Mouse (Mus musculus) right cerebral cortex, postnatal 25 days (tissue): ENCODE measurements around the gene Zfp266.
"Not testable (repeated sequence)": the region's sequence is repeated elsewhere in the genome, so short reads cannot be mapped to it uniquely, and the experiment has no call there.

Experiments
- DNase-seq: peaks from one replicate; pipeline ENCODE4 v3.0.0; 2022

Gene Zfp266

DNA sequence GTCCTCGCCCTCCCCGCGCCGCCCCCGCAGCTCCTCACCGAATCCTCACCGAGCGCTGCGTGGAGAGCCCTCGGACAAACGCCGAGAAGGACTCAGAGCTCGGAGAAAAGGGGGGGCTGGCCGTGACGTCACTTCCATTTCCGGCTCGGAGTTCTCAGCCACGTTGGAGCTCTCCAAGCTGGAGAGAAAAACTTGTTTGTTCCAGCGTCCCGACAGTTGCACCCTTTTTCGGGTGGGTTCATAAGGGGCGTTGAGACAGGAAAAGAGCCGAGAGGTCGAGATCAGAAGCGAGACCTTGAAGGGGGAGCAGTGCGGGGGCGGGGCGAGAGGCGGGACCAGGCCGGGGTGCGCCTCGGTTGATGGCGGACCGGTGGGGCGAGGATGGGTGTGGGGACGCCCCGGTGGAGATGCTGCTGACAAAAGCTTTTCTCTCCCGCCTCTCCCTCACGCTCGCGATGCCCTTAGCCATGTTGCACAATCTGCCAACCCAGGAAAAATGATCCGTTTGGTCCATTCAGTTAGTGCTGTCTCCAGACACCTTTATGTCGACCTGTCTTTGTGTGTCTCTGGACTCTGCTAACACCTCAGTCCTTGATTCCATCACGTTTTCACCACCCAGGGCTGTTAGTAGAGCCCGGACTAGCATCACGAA is at the start of gene Zfp266:
Gene Zfp266 (minus strand): TSS at position 112 of the 652 bp plus-strand sequence.
- peak; percentile 92 for DNase-seq

DNA sequence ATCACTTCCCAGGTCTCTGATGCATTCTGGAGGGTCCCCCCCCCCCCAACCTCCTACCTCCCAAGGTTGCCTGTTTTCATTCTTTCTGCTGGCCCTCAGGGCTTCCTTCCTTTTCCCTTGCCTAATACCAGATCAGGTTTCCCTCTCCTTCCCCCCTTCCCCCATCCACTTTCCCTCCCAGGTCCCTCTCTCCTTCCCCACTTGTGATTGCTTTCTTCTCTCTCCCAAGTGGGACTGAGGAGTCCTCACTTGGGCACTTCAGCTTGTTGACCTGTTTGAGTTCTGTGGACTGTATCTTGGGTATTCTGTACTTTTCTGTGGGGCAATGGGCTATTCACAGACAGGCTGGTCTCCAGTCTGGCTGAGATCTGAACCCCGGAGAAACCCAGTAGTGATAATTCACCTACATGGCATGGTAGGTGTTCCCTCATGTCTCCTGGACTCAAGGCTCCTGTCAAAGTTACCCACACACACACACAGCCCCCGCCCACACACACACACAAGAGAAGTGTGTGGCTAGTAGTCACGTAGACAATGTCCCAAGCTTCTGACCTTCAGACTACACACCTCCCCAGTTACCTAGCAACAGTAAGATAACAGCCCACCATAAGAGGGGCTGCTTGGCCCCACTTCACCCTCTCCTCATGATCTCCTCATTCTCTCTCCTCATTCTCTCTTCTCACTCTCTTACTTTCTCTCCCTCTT is 44.3 kb upstream of the Zfp266 start:
- DNase-seq, result not testable (repeated sequence)

DNA sequence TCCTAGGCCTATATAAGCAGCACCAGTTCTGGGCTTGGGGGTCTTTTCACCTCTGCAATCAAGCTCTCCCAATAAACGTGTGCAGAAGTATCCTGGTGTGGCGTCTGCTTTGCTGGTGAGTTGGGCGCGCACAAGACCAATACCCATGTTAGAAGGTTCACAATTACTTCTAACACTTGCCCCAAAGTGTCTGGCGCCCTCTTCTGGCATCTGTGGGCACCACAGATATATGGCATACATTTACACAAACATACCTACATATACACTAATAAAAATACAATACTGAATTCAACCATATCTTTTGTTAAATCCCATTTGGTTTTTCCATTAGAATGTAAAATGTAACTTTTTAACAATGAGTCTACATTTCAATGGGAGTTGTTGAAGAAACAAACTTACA is 41.0 kb upstream of the Zfp266 start:
- DNase-seq, result no peak

DNA sequence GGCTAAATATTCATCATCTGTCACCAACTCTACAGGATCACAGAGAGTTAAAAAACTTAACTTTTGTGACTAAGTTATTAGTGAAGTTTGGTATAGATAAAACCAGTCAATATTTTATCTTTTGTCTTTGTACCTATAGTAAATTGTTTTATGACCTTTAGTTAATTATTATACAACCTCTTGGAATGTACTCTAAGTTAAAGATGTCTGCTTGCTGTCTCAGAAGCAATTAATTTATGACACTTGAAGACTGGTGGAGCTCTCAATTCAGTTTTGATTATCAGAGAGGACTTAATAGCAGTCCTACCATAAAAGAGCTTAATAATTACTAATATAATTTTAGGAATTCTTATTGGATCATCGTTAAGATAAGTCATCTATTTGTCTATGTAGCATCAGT is 31.5 kb upstream of the Zfp266 start:
- DNase-seq, result no peak

DNA sequence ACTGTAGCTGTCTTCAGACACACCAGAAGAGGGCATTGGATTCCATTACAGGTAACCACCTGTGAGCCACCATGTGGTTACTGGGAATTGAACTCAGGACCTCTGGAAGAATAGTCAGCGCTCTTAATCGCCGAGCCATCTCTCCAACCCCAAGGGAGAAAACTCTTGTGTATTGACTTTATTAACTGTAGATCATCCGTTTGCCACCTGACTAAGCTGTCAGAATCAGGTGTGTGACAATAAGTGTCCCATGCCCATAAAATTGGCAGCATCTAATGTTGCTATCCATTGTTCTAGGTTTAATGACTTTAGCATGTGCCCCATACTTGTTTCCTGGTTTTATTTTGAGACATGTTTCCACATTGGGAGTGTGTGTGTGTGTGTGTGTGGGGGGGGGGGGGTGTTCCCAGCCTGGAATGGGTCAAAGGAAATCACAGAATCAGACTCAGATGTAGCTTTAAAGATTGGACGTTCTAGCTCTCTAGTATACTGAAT is 30.6 kb upstream of the Zfp266 start:
- DNase-seq, result no peak

DNA sequence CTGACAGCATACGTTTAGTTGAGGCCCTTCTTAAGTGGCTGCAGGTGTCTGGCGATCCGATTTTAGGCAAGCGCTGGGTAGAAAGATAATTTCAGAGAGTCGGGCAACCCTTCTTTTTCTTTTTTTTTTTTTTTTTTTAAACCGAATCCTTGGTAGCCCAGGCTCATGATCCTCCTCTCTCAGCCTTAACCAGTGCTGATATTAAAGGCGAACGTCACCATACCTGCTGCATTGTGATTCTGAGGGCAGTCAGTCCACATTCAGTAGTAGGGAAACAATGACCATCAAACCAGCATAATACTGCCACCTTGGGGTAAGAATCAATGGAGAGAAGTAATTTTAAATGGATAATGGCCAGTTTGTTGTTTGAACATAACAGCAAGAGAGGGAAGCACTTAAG is 23.9 kb upstream of the Zfp266 start:
- DNase-seq, result no peak

DNA sequence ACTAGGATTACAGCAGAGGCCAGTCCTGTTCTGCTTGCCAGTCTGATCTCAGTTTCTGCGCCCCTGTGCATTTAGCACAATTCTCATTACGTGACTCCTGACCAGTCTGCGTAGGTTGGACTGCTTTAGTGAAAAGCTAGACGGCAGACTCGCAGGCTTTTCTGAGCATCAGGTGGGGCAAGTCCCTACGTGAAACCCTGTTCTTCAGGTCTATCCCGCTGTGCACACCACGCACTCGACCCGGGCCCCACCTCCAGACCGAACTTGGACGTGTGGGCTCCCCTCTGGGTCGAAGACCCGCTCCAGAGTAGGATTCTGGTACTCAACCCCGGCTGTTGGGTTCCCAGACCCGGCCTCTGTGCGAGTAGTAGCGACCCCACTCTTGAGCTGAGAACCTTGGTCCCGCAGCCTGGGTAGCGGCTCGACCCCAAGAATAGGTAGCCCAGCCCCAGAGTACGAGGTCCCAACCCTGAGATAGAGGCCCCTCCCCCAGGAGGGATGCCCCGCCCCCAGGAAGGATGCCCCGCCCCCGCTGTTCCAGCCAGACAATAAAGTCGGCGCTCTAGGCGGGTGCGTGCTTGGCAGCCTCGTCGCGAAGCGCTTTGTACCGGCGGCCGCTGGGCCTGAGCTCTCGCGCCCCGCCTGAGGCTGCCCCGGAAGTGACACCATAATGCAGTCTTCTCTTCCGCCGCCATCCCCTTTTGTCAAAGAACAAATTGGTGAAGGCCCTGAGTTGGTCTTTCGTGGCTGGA is 23.0 kb upstream of the Zfp266 start:
- DNase-seq, result peak; percentile 72

DNA sequence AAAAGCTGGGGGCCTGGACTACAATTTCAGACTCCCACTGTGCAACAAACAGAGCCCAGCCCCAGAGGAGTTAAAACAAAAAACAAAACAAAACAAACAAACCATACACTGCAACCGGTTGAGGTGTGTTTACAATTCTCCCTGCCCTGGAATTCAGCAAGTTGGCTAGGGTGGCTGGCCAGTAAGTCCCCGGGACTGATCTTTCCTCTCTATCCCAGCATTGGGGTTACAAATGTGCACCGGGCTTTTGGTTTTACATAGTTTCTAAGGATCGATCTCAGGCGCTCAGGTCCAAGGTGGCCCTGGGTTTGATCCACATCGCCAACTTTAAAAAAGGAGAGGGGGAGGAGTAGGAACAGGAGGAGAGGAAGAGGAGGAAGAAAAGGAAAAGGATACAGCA is 22.3 kb upstream of the Zfp266 start:
- no peak for DNase-seq

DNA sequence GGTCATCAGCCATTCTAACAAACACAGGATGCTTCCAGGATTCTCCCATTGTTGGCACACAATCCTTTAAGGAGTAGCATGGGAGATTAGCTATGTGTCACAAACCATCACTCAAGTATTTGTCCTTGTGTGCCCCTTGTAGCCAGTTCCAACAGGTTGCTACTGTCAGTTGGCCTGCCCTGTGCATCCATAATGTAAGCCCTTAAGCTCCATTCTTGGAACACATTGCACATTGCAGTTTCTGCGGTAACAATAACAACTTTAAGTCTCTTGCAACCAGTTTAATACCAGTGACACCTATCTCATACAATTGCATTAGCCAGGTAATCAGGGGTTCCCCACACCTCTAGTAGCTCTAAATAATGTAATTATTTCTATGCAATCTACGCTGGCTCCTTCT is 15.4 kb upstream of the Zfp266 start:
- DNase-seq, result no peak

DNA sequence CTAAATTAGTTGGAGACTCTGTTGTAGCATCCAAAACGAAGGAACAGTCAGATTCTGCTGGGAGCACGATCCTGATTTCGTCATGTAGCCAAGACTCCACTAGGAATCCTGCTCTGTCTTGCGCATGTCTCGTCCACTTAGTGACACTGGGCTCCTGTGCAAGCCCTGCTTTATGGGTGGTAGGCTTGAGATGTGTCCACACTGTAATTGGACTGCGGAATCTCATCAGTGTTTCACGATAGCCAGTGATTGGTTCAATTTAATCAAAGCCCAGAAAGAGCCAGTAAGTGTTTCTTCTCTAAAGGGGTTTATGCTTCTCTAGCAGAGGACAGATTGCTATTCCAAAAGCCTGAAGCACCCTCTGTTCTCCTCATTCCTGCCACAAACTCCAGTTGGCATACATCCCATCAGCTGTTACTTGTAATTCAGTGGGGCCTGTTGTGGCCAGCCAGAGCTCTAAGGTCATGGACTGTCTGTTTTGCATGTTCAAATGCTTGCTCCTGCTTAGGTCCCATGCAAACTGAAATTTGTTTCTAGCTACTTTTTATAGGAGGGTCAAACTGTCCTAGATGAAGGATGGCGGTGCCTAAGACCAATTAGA is 13.2 kb upstream of the Zfp266 start:
- no peak for DNase-seq

DNA sequence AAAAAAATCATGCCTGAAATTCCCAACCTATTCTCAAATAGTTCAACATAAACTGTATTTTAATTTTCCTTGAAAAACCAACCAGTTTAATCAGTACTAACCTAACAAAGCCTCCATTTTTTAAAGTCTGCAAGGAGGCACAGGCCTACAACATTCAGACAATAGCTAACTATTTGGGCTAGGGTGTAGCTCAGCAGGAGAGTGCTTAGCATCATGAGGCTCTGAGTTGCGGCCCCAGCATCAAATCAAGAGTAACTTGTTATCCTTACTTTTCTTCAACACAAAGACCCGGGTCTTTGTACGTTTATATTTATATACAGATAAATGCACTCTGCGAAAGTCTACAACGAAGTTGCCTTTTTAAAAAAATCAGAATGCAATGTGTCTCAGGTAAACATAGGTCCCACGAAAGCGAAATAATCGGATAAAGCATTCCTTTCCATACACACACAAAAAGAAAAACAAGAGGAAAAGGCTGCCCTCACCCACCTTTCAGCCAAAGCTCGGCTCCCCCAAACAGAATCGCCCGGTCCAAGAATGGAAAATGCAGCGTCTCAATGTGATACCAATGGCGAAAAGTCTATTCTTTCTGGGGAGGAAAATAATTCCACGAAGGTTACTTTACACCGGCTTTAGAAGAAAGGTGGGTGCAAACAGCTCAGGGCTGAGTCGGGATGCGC is 546 bp downstream of the Zfp266 start:
- no peak for DNase-seq

DNA sequence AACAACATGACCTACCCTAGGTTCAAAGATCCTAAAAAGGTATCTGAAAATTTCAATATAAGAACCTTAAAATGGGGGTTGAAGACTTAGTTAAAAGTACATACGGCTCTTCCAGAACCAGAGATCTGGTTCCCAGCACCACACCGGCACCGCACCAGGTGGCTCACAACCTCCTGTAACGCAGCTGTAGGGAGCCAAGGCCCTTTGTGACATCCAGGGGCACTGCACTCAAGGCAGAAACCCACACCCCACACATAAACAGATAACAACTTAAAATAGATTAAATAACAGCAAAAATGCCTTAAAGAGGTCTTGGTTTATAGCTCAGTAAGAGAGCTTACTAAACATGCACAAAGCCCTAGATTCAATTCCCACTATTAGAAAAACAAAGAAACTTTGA is 1.3 kb downstream of the Zfp266 start:
- DNase-seq, result no peak

DNA sequence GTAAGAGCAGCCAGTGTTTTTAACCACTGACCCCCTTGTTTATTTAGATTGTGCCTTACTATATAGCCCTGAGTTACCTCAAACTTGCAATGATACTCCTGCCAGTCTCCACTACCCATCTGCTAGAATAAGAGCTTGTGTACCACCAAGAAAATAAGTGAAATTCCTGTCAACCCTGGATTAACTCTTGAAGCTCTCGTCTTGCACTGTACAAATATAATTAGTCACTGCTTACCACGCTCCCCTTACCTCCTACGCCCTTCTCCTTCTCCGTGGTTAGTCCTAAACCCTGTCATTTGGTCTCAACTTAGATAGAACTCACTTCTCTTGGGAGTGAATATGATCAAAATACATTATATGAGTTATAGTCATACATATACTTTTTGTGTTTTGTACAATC is 2.5 kb downstream of the Zfp266 start:
- no peak for DNase-seq

DNA sequence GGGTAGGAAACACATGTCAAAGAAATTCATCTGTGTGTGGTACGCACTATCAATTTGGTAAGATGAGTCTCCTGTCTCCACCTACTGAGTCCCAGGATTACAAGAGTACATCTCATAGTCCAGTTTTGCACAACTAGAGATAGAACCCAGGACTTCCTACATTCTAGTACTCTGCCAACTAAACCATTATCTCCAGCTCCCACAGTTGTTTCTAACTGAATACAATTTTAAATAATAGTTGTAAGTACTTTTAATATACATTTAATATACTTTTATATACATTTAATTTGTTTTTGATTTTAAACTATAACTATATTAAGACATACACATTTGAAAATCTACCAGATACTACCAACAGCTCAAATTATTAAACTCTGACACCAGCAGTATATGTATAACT is 3.5 kb downstream of the Zfp266 start:
- DNase-seq, result no peak

DNA sequence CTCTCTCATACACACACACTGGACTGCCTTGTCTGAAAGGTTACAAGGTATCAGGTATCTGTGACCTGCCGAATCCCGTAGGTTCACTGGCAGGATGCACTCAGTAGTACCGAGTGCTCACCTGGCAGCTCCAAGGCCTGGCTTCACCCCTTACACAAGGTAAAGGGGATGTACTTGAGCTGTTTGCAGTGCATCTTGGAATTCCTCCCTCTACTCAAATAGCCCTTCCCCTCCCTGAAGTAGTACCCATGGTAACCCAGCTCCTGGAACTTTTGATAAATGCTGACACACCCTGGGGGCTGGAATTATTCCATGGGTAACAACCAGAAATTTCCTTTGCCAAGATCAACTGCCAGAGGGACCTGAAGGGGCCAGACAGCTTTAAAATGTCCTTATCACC is 7.2 kb downstream of the Zfp266 start:
- no peak for DNase-seq

DNA sequence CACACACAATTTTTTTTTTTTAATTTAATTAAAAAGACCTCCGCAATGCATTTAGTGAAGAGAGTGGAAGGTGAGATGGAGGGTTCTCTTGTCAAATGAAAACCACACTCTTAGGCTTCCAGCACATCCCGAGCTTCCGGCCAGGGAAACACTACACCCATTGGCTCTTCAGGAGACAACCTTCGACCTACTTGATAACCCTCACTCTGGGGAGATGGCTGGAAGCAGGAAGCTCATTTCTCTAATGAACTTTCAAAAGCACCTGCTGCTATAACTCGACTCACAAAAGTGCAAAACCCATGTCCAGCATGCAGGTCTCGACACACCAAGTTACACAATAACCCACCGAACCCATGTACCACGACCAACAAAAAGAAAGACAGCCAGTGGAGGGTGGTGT is 8.5 kb downstream of the Zfp266 start:
- no peak for DNase-seq

DNA sequence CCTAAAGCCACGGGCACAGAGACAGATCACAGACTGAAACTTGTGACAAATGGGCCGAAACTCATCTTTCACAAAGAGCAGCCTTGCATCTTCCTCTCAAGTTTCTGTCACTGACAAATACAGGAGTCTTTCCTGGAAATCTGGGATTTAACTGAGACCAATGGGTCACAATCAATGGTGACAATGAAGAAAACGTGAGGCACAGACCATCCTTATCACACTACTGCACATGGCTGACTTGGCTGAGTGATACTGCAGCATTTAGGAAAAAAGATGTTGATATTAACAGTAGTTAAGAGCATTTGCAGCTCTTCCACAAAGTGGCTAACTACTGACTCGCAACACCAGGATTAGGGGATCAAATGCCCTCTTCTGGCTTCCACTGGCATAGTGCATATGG is 9.6 kb downstream of the Zfp266 start:
- DNase-seq, result no peak

DNA sequence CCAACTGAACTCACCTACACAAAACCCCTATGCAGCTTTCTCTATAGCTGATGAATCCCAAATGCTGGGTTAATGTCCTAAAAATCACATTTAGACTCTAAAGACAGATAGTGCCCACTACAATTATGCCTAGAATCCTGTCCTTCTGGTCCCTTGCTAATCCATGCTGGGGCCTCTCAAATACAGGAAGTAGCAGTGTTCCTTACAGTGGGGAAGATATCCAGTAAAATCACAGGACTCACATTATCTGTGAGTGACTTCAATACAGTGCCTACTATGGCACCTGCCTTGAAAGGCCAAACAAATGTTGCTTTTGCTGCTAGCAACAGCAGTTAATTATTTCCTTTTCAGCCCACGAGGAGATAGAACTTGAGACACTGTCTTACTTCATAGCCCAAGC is 10.9 kb downstream of the Zfp266 start:
- DNase-seq, result no peak

DNA sequence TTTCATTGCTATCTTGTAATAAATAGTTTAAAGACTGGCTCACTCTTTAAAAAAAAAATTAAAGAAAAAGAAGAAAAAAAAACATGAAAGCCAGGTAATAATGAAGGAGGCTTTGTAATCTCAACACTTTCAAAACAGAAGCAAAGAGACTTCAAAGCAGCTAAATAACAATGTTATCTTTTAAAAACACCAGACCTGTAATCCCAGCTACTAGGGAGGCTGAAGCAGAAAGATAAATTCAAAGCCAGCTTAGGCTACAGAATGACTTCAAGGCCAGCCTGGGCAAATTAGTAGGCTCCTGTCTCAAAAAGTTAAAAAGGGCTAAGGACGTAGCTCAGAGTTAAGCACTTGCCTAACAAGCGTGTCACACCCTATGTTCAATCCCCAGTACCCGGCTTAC is 11.5 kb downstream of the Zfp266 start:
- no peak for DNase-seq

DNA sequence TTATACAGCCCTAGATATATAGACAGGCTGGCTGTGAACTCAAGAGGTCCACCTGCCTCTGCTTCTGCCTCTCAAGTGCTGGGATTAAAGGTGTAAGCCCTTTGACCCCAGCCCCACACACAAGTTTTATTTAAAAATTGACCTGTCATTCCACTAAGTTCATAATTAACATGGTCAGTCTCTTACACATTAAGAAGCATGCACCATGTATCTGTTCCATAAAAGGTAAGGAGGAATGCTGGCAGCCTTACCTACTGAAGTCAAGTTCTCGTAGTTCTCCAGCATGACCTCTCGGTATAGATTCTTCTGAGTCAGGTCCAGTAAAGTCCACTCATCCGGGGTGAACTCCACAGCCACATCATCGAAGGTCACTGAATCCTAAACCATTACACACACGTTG is 16.4 kb downstream of the Zfp266 start:
- DNase-seq, result no peak

DNA sequence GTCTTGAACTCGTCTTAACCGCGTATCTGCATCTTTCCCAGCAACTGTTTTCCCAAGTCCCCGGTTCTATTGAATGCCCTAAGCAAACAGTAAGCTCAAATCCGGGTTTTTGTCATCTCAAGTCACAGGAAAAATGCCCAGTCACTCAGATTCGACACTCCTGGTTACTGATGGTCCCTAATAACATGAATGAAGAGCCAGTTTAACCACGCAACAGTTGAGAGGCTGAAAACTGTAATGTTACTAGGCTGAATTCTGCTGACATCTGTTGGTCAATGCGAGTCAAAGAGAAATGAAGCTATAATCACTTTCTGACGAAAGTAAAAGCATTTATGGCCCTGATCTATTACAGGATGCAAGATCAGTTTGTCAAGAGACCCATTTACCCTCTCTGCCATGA is 27.9 kb downstream of the Zfp266 start:
- DNase-seq, result no peak

DNA sequence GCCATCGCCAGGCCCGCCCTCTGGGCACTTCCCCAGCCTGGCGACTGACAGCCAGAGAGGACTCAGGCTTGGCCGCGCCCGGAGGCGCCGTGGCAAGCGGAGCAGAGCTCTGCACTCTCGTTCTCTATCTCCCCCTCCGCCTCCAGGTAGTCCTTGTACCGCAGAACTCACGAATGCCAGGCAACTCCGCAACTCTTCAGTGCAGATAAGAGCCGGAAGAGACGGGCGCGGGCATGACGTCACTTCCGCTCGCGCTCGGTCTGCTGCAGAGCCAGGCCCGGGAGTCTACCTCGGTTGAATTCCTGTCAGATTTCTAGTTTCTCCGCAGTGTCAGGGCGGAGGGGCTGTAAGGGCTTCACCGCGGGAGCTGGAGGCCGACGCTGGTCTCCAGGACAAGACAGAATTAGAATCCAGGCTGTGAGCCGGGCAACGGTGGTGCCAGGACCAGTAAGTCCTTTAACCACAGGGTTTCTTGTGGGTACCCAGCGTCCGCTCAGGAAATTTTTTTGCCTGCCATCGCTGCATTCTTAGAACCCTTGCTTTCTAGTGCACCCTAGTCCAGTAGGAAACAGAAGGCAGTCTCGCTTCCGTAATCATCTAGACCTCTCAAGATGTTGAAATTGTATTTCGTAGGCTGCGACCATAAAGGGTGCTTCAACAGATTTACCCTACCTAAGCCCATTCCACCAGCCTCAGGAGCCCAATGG is 28.5 kb downstream of the Zfp266 start, which contains the start of gene Zfp426:
Gene Zfp426 (minus strand): TSS at position 220 of the 707 bp plus-strand sequence.
- peak; percentile 89 for DNase-seq
